In genomic region chr4:151129725-151130557, GRCm38 (mm10) we compare ENCODE assay signal across 8 mouse cellular contexts. TPM values are rescaled to one million over a fixed set of nuclear protein-coding genes. Genes with fewer than 3 reads are reported as not detected.
DNase-seq lines count a peak whose midpoint lies in the region; TF ChIP-seq lines count a peak whose summit lies in the region.

No protein-coding gene starts in this region.

- DNase-seq in cerebellum, adult 8-10 months, result peak; percentile 49
- DNase-seq in cerebellum, postnatal 14 days, result no peak
- DNase-seq in brain, adult 2 months (ENCODE audit: low read depth, low spot score), result peak; percentile 71
- peak; percentile 52 to 70 for DNase-seq in heart, adult 2 months
- no peak for DNase-seq in limb, embryonic 10.5 days (ENCODE audit: low spot score)
- no peak for DNase-seq in layer of hippocampus, adult 9-10 months (ENCODE audit: low spot score)
- DNase-seq in layer of hippocampus, adult 9-11 months, result no peak
- DNase-seq in lung, postnatal 4 days, result no peak

- TF ChIP-seq POLR2A in heart, adult 2 months (IDR thresholded peaks at IDR 0.05; ENCODE audit: insufficient read depth, low read depth, low read length), result no peak

- no peak for TF ChIP-seq CTCF in heart, adult 2 months (IDR thresholded peaks at IDR 0.05)

- no peak overlapping the region for H3K4me3 ChIP-seq in heart, adult 2 months
- peak overlapping the region; percentile 73 for H3K4me3 ChIP-seq in limb, embryonic 10.5 days

- no peaks in the 10 kb centered on the region for H3K36me3 ChIP-seq in heart, adult 2 months (ENCODE audit: control insufficient read depth, insufficient read depth, low read length)
- peaks cover 4% of the 10 kb centered on the region; the same call in 1 of the 2 replicates for H3K36me3 ChIP-seq in limb, embryonic 10.5 days

- peak overlapping the region; percentile 33; the same call in 1 of the 2 replicates for H3K27ac ChIP-seq in heart, adult 2 months
- peak overlapping the region; percentile 99 for H3K27ac ChIP-seq in limb, embryonic 10.5 days

- WGBS in heart, adult 2 months, result 48% methylated on average over 16 of the region's 16 CpGs
- 74% methylated on average over 16 of the region's 16 CpGs for WGBS in limb, embryonic 10.5 days

- H3K4me1 ChIP-seq in heart, adult 2 months (ENCODE audit: control insufficient read depth, insufficient read depth, low read length), result no peaks in the 10 kb centered on the region; the same call in 1 of the 2 replicates
- H3K4me1 ChIP-seq in limb, embryonic 10.5 days, result peaks cover 36% of the 10 kb centered on the region

- TF ChIP-seq EP300 in heart, adult 2 months (IDR thresholded peaks at IDR 0.05; ENCODE audit: insufficient read depth, low read depth, low read length), result no peak

- H3K79me2 ChIP-seq in heart, adult 2 months (replicated peaks; ENCODE audit: control insufficient read depth, insufficient read depth, low read length), result no peaks in the 10 kb centered on the region

- H3K9ac ChIP-seq in heart, adult 2 months (ENCODE audit: low read depth, low read length), result no peak overlapping the region

- no peaks in the 10 kb centered on the region for H3K27me3 ChIP-seq in heart, adult 2 months (ENCODE audit: control insufficient read depth, insufficient read depth, low read length)
- peaks cover 5% of the 10 kb centered on the region; the same call in 1 of the 2 replicates for H3K27me3 ChIP-seq in limb, embryonic 10.5 days (ENCODE audit: low read depth, poor library complexity, severe bottlenecking)

- no peaks in the 10 kb centered on the region for H3K9me3 ChIP-seq in limb, embryonic 10.5 days (replicated peaks)

- intact Hi-C loops in heart, adult 2 months (cut with DNase I), result loop anchor here (2.0 kb wide), 1 partner anchor 57 kb away; no protein-coding TSS in a partner anchor

RNA-seq across cellular contexts. Expression of gene Gm13090, which starts 40.6 kb away (rescaled TPM):
- total RNA-seq in heart, adult 2 months (2021), result under 1 TPM in 1 of 2 experiments, not detected in 1; 0.34 TPM
- polyA plus RNA-seq in heart, adult 2 months (2012; rRNA removed), result 0.35 and 0.41 TPM in 2 replicates
- not detected in 2 replicates for polyA plus RNA-seq in limb, embryonic 10.5 days (2016; fragmentation: Nextera tagmentation; extraction: Ambion mirVana)

Comparison
In these comparisons a context has a peak if more than half of its experiments do, and no peak if none do; other contexts are left out.
1. DNase-seq: peak in cerebellum, adult 8-10 months (single experiment), brain, adult 2 months (single experiment) and heart, adult 2 months (2 of 2); none in cerebellum, postnatal 14 days (0 of 2), limb, embryonic 10.5 days (single experiment), layer of hippocampus, adult 9-10 months (single experiment), layer of hippocampus, adult 9-11 months (single experiment) and lung, postnatal 4 days (0 of 2).